Mouse (Mus musculus) heart, postnatal 0 days (tissue): ENCODE results near the gene Stx3.

Source experiments
- CTCF ChIP-seq: IDR thresholded peaks from 2 replicates; pipeline ENCODE4 v1.5.1; 2016; ENCODE audit warnings: antibody characterized with exemption, control low read depth, low read depth
- EP300 ChIP-seq: IDR thresholded peaks from 2 replicates; pipeline ENCODE4 v1.6.1; 2016; ENCODE audit warnings: antibody characterized with exemption, low read depth

- TF ChIP-seq EP300: no peak
- TF ChIP-seq CTCF: no peak
Observed at GRCm38 (mm10) chr19:11807822-11808221, 11.4 kb downstream of the Stx3 start.
